Mouse (Mus musculus) kidney, postnatal 0 days (tissue): ENCODE measurements at regions not wholly inside any gene's neighbourhood (a gene's known extent, or its start where the extent isn't known, plus 50 kb on each side); places are given as distances from the start of the nearest gene placed in this dataset.

Experiments used
- ATAC-seq: fragments of 200-750 bp; cut with Nextera tagmentation; replicated peaks from 2 replicates; pipeline ENCODE4 v1.8.0; 2017; ENCODE audit warnings: low read depth, moderate number of reproducible peaks, moderate TSS enrichment, moderate library complexity; ENCODE audit not compliant: low FRiP score
- DNase-seq: peaks from one replicate; pipeline ENCODE4 v3.0.0-alpha.2; 2016; ENCODE audit warnings: low spot score
- H3K27ac ChIP-seq: fragments of 300-500 bp; sonication (generic); 2 replicates; pipeline ENCODE4 v1.5.1; 2014; ENCODE audit warnings: mild to moderate bottlenecking
- H3K27me3 ChIP-seq: fragments of 300-500 bp; sonication (generic); 2 replicates; pipeline ENCODE4 v1.6.1; 2014; ENCODE audit warnings: low read length, mixed read lengths; ENCODE audit not compliant: insufficient read depth
- H3K36me3 ChIP-seq: fragments of 300-500 bp; sonication (generic); 2 replicates; pipeline ENCODE4 v1.6.1; 2014; ENCODE audit warnings: low read length, mixed read lengths; ENCODE audit not compliant: insufficient read depth
- H3K4me1 ChIP-seq: fragments of 300-500 bp; sonication (generic); replicated peaks from 2 replicates; pipeline ENCODE4 v1.6.1; 2014; ENCODE audit warnings: antibody characterized with exemption, low read length, mixed read lengths; ENCODE audit not compliant: insufficient read depth
- H3K4me2 ChIP-seq: fragments of 300-500 bp; sonication (generic); 2 replicates; pipeline ENCODE4 v1.6.1; 2014; ENCODE audit warnings: mild to moderate bottlenecking, low read length, moderate library complexity, mixed read lengths
- H3K4me3 ChIP-seq: fragments of 300-500 bp; sonication (generic); replicated peaks from 2 replicates; pipeline ENCODE4 v1.5.1; 2014; ENCODE audit warnings: low read depth, low read length
- H3K9ac ChIP-seq: fragments of 300-500 bp; sonication (generic); 2 replicates; pipeline ENCODE4 v1.6.1; 2014; ENCODE audit warnings: low read depth, low read length
- H3K9me3 ChIP-seq: fragments of 300-500 bp; sonication (generic); replicated peaks from 2 replicates; pipeline ENCODE4 v1.6.1; 2016; ENCODE audit warnings: low read length, inconsistent platforms, mixed read lengths
- CTCF ChIP-seq: IDR thresholded peaks from 2 replicates; pipeline ENCODE4 v1.5.1; 2016; ENCODE audit warnings: antibody characterized with exemption, low read depth, mild to moderate bottlenecking, moderate library complexity
- WGBS: fragments of 180-500 bp; shearing (Covaris S2); extraction: QIAGEN DNeasy Blood & Tissue Kit; methylation state at CpG from one replicate; pipeline ENCODE4 v1.1.7; 2014; 5-methylcytosine and 5-hydroxymethylcytosine counted together

- Histone ChIP-seq H3K27ac (no peak overlapping the region), H3K9me3 (no peaks in the 10 kb centered on the region), H3K4me1 (no peaks in the 10 kb centered on the region), H3K9ac (no peak overlapping the region), H3K27me3 (no peaks in the 10 kb centered on the region), H3K4me2 (no peak overlapping the region), H3K36me3 (no peaks in the 10 kb centered on the region), H3K4me3 (no peak overlapping the region)
- no peak for TF ChIP-seq CTCF
- ATAC-seq (no peak), DNase-seq (no peak)
- WGBS = 36% methylated on average over 2 of the region's 2 CpGs
These were observed 118.5 kb upstream of the Sulf2 start for GRCm38 (mm10) chr2:166274016-166274346.

- no peaks in the 10 kb centered on the region for H3K27me3 ChIP-seq
- no peaks in the 10 kb centered on the region for H3K9me3 ChIP-seq
- TF ChIP-seq CTCF = no peak
- H3K4me1 ChIP-seq = no peaks in the 10 kb centered on the region
- ATAC-seq (0 out of 2 replicates have a peak, but pooled peaks have one; percentile 54), DNase-seq (peak; percentile 78)
- 0 out of 2 replicates have a peak overlapping the region, but pooled peaks have one; percentile 4 for H3K4me2 ChIP-seq
- H3K9ac ChIP-seq = no peak overlapping the region
- WGBS = 30% methylated on average over 23 of the region's 23 CpGs
- no peaks in the 10 kb centered on the region for H3K36me3 ChIP-seq
- H3K27ac ChIP-seq = no peak overlapping the region
- H3K4me3 ChIP-seq = no peak overlapping the region
These were observed 118.0 kb upstream of the Sulf2 start for GRCm38 (mm10) chr2:166273312-166274015.

- Histone ChIP-seq H3K9me3 (no peaks in the 10 kb centered on the region), H3K4me1 (no peaks in the 10 kb centered on the region), H3K4me2 (no peak overlapping the region), H3K9ac (no peak overlapping the region), H3K27me3 (no peaks in the 10 kb centered on the region), H3K27ac (no peak overlapping the region), H3K4me3 (no peak overlapping the region), H3K36me3 (no peaks in the 10 kb centered on the region)
- 86% methylated on average over 1 of the region's 1 CpGs for WGBS
- ATAC-seq (no peak), DNase-seq (no peak)
- no peak for TF ChIP-seq CTCF
These were observed 117.4 kb upstream of the Sulf2 start for GRCm38 (mm10) chr2:166272841-166273240.

DNA sequence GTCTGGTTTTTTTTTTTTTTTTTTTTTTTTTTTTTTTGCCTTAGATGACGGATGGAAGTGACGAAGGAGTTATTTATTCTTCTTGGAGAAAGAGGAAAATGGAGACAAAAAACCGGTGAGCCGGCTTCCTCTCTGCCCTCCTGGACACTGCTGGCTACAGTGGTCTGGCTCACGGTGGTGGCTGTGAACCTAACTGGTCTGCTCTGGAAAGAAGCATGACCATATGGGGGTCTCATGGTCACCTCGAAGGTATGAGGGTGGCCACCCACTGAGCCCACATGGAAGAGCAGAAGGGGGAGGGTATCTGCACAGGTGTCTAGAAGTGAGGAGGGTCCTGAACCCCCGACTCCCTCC, 116.7 kb upstream of the Sulf2 start:
- no peak for ATAC-seq
- no peak for TF ChIP-seq CTCF
- WGBS = 67% methylated on average over 7 of the region's 7 CpGs
- Histone ChIP-seq H3K4me3 (no peak overlapping the region), H3K4me1 (no peaks in the 10 kb centered on the region), H3K27me3 (no peaks in the 10 kb centered on the region), H3K9me3 (no peaks in the 10 kb centered on the region), H3K4me2 (no peak overlapping the region), H3K27ac (no peak overlapping the region), H3K36me3 (no peaks in the 10 kb centered on the region), H3K9ac (no peak overlapping the region)
- no peak for DNase-seq

DNA sequence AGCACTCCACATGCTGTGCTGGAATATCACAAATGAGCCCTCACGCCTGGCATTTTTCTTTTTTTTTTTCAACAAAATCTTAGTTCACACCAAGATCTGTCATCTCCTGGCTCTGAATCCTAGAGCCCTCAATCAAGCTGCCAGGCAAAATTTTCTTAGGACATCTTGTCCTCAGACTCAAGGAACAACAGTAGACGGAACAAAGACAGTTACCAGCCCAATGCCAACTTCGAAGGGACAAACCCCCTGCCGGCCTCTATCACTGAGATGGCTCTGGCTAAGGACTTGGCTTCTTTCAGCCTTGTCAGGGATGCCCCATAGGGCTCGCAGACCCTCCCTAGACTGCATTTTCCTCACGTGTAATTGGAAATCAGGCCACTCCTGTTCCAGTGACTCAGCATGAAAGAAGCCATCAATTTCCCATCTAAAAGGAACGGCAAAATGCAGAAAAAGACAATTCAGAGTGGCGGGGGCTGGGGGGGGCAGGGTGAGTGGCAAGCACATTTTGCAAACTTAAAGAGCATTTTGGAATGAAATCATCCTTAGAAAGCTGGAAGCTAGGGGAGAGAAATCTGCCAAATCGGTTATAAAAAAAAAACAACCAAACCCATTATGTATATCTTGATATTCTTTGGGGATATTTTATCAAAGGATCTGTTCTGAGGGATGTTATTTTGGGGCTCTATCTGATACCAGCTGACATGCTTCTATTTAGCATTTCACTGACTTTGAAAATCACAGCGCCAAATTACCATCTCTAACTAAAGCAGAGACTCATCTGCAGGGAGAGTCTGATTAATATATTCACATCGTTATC, 116.1 kb upstream of the Sulf2 start:
- TF ChIP-seq CTCF = no peak
- no peaks in the 10 kb centered on the region for H3K4me1 ChIP-seq
- no peak for ATAC-seq
- H3K4me3 ChIP-seq = no peak overlapping the region
- H3K9ac ChIP-seq = no peak overlapping the region
- DNase-seq = no peak
- H3K36me3 ChIP-seq = no peaks in the 10 kb centered on the region
- 73% methylated on average over 11 of the region's 11 CpGs for WGBS
- no peak overlapping the region for H3K27ac ChIP-seq
- no peaks in the 10 kb centered on the region for H3K27me3 ChIP-seq
- H3K4me2 ChIP-seq = no peak overlapping the region
- H3K9me3 ChIP-seq = no peaks in the 10 kb centered on the region

GRCm38 (mm10) chr2:166270007-166270406, 114.5 kb upstream of the Sulf2 start:
- H3K27ac ChIP-seq = no peak overlapping the region
- no peak overlapping the region for H3K9ac ChIP-seq
- DNase-seq (no peak), ATAC-seq (no peak)
- no peaks in the 10 kb centered on the region for H3K36me3 ChIP-seq
- no peak overlapping the region for H3K4me3 ChIP-seq
- H3K4me1 ChIP-seq = no peaks in the 10 kb centered on the region
- H3K9me3 ChIP-seq = no peaks in the 10 kb centered on the region
- WGBS = 95% methylated on average over 6 of the region's 6 CpGs
- no peak overlapping the region for H3K4me2 ChIP-seq
- no peaks in the 10 kb centered on the region for H3K27me3 ChIP-seq
- no peak for TF ChIP-seq CTCF
